In the genomic region with DNA sequence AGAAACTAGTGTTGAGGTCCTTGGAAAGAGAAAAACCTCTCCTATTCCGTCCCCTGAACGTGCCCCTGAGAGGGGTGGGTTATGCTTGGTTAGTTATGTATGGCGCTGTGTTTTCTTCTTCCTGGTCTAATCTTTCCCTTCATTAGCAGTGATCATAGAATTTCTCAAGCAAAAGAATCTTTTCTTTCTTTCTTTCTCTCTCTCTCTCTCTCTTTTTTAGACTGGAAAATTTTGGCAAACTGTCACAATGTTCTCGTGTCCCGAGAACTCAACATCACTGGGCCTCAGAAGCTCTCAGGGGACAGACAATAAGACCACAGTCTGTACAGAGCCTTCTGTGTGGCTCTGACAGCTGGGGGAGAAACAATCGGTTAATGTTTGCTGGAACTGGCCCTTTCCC, we compare ENCODE assay signal across 1 mouse cellular context.
TF ChIP-seq lines count a peak whose summit lies in the region.

No protein-coding gene starts in this region.

TF ChIP-seq in CH12.LX, 34 proteins besides CTCF, POLR2A, EP300 and RAD21:
- no peak for TF ChIP-seq ZMIZ1 (IDR thresholded peaks at IDR 0.05; ENCODE audit: low read depth, low read length)
- no peak for TF ChIP-seq ZNF384 (IDR thresholded peaks at IDR 0.05; ENCODE audit: low read depth, low read length)
- no peak for TF ChIP-seq SIN3A (IDR thresholded peaks at IDR 0.05; ENCODE audit: low read length)
- no peak for TF ChIP-seq POLR2AphosphoS2 (IDR thresholded peaks at IDR 0.05; ENCODE audit: low read depth, low read length)
- TF ChIP-seq MEF2A (IDR thresholded peaks at IDR 0.05; ENCODE audit: borderline replicate concordance, low read depth, low read length), result peak; percentile 53
- peak; percentile 48; the same call in 1 of the 2 replicates for TF ChIP-seq ELF1 (IDR thresholded peaks at IDR 0.05; ENCODE audit: low read depth, low read length)
- no peak for TF ChIP-seq CHD2 (IDR thresholded peaks at IDR 0.05; ENCODE audit: low read length)
- TF ChIP-seq USF1 (IDR thresholded peaks at IDR 0.05; ENCODE audit: low read depth, low read length), result no peak
- no peak for TF ChIP-seq SMC3 (IDR thresholded peaks at IDR 0.05; ENCODE audit: low read depth, low read length)
- no peak for TF ChIP-seq E2F4 (IDR thresholded peaks at IDR 0.05; ENCODE audit: insufficient replicate concordance, low read depth, low read length)
- no peak for TF ChIP-seq ZKSCAN1 (IDR thresholded peaks at IDR 0.05; ENCODE audit: borderline replicate concordance, low read depth, low read length)
- TF ChIP-seq MAX (IDR thresholded peaks at IDR 0.05; ENCODE audit: low read length), result no peak
- TF ChIP-seq USF2 (conservative IDR thresholded peaks at IDR 0.05; ENCODE audit: low read depth, low read length), result no peak
- TF ChIP-seq MAFK (IDR thresholded peaks at IDR 0.05; ENCODE audit: insufficient replicate concordance, low read length), result 0 out of 2 replicates have a peak, but pooled peaks have one; percentile 5
- no peak for TF ChIP-seq HCFC1 (IDR thresholded peaks at IDR 0.05; ENCODE audit: low read depth, low read length)
- no peak for TF ChIP-seq UBTF (IDR thresholded peaks at IDR 0.05; ENCODE audit: low read depth, low read length)
- TF ChIP-seq NELFE (IDR thresholded peaks at IDR 0.05; ENCODE audit: low read depth, low read length), result no peak
- TF ChIP-seq TCF12 (IDR thresholded peaks at IDR 0.05; ENCODE audit: low read depth, low read length), result peak; percentile 30; the same call in 1 of the 2 replicates
- 0 out of 2 replicates have a peak, but pooled peaks have one; percentile 28 for TF ChIP-seq TBP (conservative IDR thresholded peaks at IDR 0.05; ENCODE audit: low read depth, low read length)
- TF ChIP-seq ZC3H11A (IDR thresholded peaks at IDR 0.05; ENCODE audit: low read depth, low read length), result no peak
- TF ChIP-seq MYC (IDR thresholded peaks at IDR 0.05; ENCODE audit: low read depth, low read length), result peak; percentile 31; the same call in 1 of the 2 replicates
- no peak for TF ChIP-seq CHD1 (IDR thresholded peaks at IDR 0.05; ENCODE audit: low read depth, low read length)
- TF ChIP-seq NRF1 (IDR thresholded peaks at IDR 0.05; ENCODE audit: low read depth, low read length), result no peak
- 0 out of 2 replicates have a peak, but pooled peaks have one; percentile 30 for TF ChIP-seq MAZ (IDR thresholded peaks at IDR 0.05; ENCODE audit: low read depth, low read length)
- no peak for TF ChIP-seq JUN (IDR thresholded peaks at IDR 0.05; ENCODE audit: insufficient read depth, low read depth, low read length)
- peak; percentile 70; the same call in 1 of the 2 replicates for TF ChIP-seq RCOR1 (conservative IDR thresholded peaks at IDR 0.05; ENCODE audit: low read depth, low read length)
- peak; percentile 53 for TF ChIP-seq ETS1 (conservative IDR thresholded peaks at IDR 0.05; ENCODE audit: low read depth, low read length)
- TF ChIP-seq KAT2A (IDR thresholded peaks at IDR 0.05; ENCODE audit: insufficient replicate concordance, low read length), result no peak
- TF ChIP-seq MXI1 (IDR thresholded peaks at IDR 0.05; ENCODE audit: low read depth, low read length), result no peak
- peak; percentile 85 for TF ChIP-seq BHLHE40 (IDR thresholded peaks at IDR 0.05; ENCODE audit: low read depth, low read length)
